Mouse (Mus musculus) forebrain, embryonic 13.5 days (tissue): ENCODE results near the gene Nr1h2. TPM values are rescaled to one million over a fixed set of nuclear protein-coding genes. Genes with fewer than 3 reads are reported as not detected.
A peak's percentile ranks its signal among the peaks of the same experiment; 100 is the strongest.

Experiments
- ATAC-seq: fragments of 200-750 bp; cut with Nextera tagmentation; 2 replicates; pipeline ENCODE4 v1.8.0; 2017
- H3K27ac ChIP-seq: fragments of 300-500 bp; sonication (generic); 2 replicates; pipeline ENCODE4 v1.5.1; 2015; ENCODE audit warnings: inconsistent platforms, mild to moderate bottlenecking, moderate library complexity
- H3K27me3 ChIP-seq: fragments of 300-500 bp; sonication (generic); 2 replicates; pipeline ENCODE4 v1.6.1; 2015; ENCODE audit warnings: mild to moderate bottlenecking, inconsistent platforms
- H3K36me3 ChIP-seq: fragments of 300-500 bp; sonication (generic); 2 replicates; pipeline ENCODE4 v1.6.1; 2015; ENCODE audit warnings: mild to moderate bottlenecking, inconsistent platforms; ENCODE audit not compliant: poor library complexity, severe bottlenecking
- H3K4me1 ChIP-seq: fragments of 300-500 bp; sonication (generic); 2 replicates; pipeline ENCODE4 v1.6.1; 2015; ENCODE audit warnings: inconsistent platforms
- H3K4me2 ChIP-seq: fragments of 300-500 bp; sonication (generic); 2 replicates; pipeline ENCODE4 v1.6.1; 2015; ENCODE audit warnings: inconsistent platforms, mild to moderate bottlenecking, moderate library complexity
- H3K4me3 ChIP-seq: fragments of 300-500 bp; sonication (generic); 2 replicates; pipeline ENCODE4 v1.5.1; 2015; ENCODE audit warnings: mild to moderate bottlenecking, inconsistent platforms
- H3K9ac ChIP-seq: fragments of 300-500 bp; sonication (generic); 2 replicates; pipeline ENCODE4 v1.6.1; 2015; ENCODE audit warnings: mild to moderate bottlenecking, inconsistent platforms
- H3K9me3 ChIP-seq: fragments of 300-500 bp; sonication (generic); replicated peaks from 2 replicates; pipeline ENCODE4 v1.6.1; 2016; ENCODE audit warnings: inconsistent platforms
- WGBS: fragments of 180-500 bp; shearing (Covaris S2); methylation state at CpG from one replicate; pipeline ENCODE4 v1.1.7; 2015; 5-methylcytosine and 5-hydroxymethylcytosine counted together
- polyA plus RNA-seq: library from polyadenylated mRNA; unstranded; fragments of >200 nt; fragmentation: Nextera tagmentation; extraction: Ambion mirVana; gene quantifications from 2 replicates; pipeline ENCODE4 v1.2.1, GENCODE M21; 2015

Gene Nr1h2
- polyA plus RNA-seq: 76.0 and 76.2 TPM in 2 replicates

DNA sequence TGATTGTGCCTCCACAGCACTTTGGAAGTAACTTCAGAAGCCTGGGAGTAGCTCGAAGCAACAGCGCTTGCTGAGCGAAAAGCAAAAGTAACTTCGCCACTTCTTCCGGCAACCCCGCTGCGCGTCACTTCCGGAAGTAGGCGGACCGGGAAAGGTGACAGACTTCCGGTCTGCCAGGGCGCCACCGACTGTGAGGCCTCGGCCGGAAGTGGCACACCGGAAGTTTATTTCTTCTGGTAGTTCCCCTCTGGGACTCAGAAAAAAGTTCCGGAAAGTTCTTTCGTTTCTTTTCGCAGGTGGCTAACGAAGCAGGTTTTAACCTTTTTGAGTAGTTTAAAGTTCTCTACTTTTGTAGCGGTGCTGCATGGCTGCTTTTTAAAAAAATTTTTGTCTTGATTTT, at the start of gene Nr1h2:
TSS of gene Nr1h2 (minus strand) at position 126 of the 400 bp plus-strand sequence.
- WGBS: under 1% methylated on average over 22 of the region's 22 CpGs
- Histone ChIP-seq H3K4me3 (peak within 1 kb of the TSS; percentile 71), H3K9me3 (no peaks in the 10 kb centered on the region), H3K27me3 (peaks cover 9% of the 10 kb centered on the region; the same call in 1 of the 2 replicates), H3K9ac (peak within 1 kb of the TSS; percentile 63), H3K36me3 (peaks cover 33% of the 10 kb centered on the region), H3K4me1 (peaks cover 10% of the 10 kb centered on the region), H3K4me2 (peak within 1 kb of the TSS; percentile 70), H3K27ac (peak within 1 kb of the TSS; percentile 90)
- ATAC-seq: peak; percentile 82

DNA sequence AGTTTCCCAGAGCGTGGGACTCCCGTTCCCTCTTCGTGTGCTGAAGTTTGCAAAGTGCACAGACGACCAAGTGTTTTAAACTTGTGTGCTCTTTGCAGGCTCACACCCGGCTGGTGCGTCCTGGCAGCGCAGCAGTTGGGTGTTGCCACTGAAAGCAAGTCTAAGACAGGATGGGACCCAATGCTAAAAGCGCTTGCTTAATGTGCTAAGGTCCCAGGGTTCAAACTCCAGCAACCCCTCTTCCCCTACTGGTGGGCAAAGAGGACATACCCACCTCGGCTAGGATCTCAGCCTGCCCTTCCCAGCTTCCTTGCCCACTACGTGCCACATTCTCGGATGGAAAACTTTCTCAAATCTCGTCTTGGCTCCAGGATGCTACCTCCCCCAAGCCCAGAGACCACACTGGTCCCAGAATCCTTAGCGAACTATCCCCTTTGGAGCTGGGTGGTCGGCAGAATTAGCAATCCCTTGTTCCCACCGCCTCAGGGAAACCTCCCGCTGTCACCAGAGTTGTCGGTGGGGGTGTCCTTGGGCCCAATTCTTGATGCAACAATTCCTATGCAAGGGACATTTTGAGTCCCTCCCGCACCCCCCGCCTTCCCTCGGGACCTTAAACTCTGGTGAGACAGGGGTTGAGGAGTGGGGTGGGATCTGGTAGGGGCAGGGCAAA, 49.6 kb upstream of the Nr1h2 start:
- no peak overlapping the region for H3K4me3 ChIP-seq
- WGBS: 3% methylated on average over 20 of the region's 20 CpGs
- no peak for ATAC-seq
- H3K9ac ChIP-seq: no peak overlapping the region
- H3K27me3 ChIP-seq: peaks cover 83% of the 10 kb centered on the region
- peaks cover 37% of the 10 kb centered on the region for H3K4me1 ChIP-seq
- H3K9me3 ChIP-seq: no peaks in the 10 kb centered on the region
- peak overlapping the region; percentile 56 for H3K4me2 ChIP-seq
- H3K27ac ChIP-seq: no peak overlapping the region
- no peaks in the 10 kb centered on the region for H3K36me3 ChIP-seq

DNA sequence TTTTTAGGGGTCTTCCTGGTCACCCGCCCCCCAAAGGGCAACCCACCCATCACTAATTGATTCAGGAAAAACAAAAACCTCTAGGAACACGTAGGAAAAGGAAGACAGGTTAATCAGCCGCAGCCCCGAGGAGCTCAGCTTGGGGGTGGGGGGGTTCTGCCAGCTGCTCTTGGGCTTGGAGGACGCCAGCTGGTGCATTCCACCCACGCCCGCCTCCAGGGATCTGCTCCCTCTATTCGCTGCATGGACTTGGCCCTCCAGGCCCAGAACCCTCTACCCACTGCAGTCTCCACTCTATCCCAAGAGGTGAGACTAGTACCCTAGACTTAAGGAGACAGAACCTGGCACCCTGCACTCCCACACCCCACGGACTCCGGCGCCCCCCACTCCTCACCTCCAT, 48.7 kb upstream of the Nr1h2 start:
- peak; percentile 44; the same call in 1 of the 2 replicates for ATAC-seq

DNA sequence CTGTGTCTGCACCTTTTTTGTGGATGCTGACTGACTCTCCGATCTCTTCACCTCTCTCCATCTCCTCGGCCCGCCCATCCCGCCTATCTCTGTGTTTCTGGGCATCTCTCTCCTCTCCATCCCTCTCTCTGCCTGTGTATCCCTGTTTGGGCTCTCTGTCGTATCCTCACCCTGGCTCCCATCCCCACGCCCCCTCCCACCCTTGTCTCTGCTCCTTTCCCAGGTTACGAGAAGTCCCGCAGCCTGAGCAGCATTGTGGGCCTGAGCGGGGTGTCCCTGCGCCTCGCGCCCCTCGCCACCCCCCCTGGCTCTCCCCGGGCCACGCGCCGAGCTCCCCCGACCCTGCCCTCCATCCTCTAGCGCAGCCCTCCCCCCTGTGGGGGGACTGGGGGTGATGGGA, 47.9 kb upstream of the Nr1h2 start:
- Histone ChIP-seq H3K9me3 (no peaks in the 10 kb centered on the region), H3K9ac (0 out of 2 replicates have a peak overlapping the region, but pooled peaks have one; percentile 34), H3K27ac (no peak overlapping the region), H3K4me3 (no peak overlapping the region), H3K4me2 (no peak overlapping the region), H3K27me3 (peaks cover 69% of the 10 kb centered on the region), H3K4me1 (peaks cover 37% of the 10 kb centered on the region), H3K36me3 (no peaks in the 10 kb centered on the region)
- WGBS: 15% methylated on average over 19 of the region's 19 CpGs
- no peak for ATAC-seq

More for the DNA sequence above, 48.7 kb upstream of the Nr1h2 start:
- Histone ChIP-seq H3K4me1 (peaks cover 37% of the 10 kb centered on the region), H3K9me3 (no peaks in the 10 kb centered on the region), H3K4me2 (peak overlapping the region; percentile 16; the same call in 1 of the 2 replicates), H3K4me3 (no peak overlapping the region), H3K27ac (no peak overlapping the region), H3K27me3 (peaks cover 77% of the 10 kb centered on the region), H3K9ac (no peak overlapping the region), H3K36me3 (no peaks in the 10 kb centered on the region)
- WGBS: 20% methylated on average over 10 of the region's 11 CpGs

DNA sequence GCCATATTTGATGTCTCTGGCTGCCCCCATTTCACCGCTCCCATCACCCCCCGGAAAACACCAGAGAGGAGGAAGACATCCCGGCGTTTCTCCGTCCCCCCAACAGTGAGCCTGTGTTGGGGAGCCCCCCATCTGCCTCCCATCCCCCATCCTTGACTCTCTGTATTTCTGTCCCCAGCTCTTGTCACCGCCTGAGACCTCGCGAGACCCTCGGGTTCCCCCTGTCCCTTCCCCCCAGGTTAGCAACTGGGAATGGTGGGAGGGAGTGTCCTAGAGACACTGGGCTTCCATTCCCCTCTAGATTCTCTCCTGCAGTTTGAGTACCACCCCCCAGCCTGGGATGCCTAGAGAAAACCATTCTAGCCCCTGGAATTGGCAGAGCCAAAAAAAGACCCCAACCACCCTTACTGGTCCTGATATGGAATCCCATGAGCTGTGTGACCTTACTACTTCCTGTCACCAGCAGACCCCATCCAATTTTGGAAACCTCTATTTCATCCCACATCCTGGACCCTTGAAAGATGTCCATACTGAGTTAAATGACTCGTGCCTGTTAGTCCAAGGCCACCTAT, 47.0 kb upstream of the Nr1h2 start:
- Histone ChIP-seq H3K9me3 (no peaks in the 10 kb centered on the region), H3K4me2 (no peak overlapping the region), H3K27me3 (peaks cover 61% of the 10 kb centered on the region), H3K4me1 (peaks cover 32% of the 10 kb centered on the region), H3K27ac (no peak overlapping the region), H3K4me3 (no peak overlapping the region), H3K36me3 (no peaks in the 10 kb centered on the region), H3K9ac (no peak overlapping the region)
- ATAC-seq: no peak
- 85% methylated on average over 9 of the region's 10 CpGs for WGBS

DNA sequence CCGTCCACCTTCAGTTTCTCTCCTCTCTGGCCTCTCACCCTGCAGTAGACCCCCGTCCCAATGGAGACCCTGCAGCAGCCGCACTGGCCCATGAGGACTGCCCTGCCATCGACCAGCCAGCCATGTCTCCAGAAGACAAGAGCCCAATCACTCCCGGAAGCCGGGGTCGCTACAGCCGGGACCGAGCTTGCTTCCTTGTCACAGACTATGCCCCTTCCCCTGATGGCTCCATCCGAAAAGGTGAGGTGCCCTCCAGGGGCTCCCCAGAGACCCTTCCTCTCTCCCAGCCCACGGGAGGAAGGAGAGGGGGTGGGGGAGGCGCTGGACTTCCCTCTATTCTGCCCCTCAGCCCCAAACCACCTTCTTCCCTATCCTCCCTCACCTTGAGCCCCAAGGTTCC, 44.6 kb upstream of the Nr1h2 start:
- H3K27me3 ChIP-seq: peaks cover 40% of the 10 kb centered on the region
- no peaks in the 10 kb centered on the region; the same call in 1 of the 2 replicates for H3K36me3 ChIP-seq
- no peaks in the 10 kb centered on the region for H3K9me3 ChIP-seq
- 88% methylated on average over 11 of the region's 12 CpGs for WGBS
- no peak for ATAC-seq
- no peak overlapping the region for H3K4me2 ChIP-seq
- H3K27ac ChIP-seq: no peak overlapping the region
- H3K9ac ChIP-seq: no peak overlapping the region
- H3K4me3 ChIP-seq: no peak overlapping the region
- peaks cover 33% of the 10 kb centered on the region for H3K4me1 ChIP-seq

DNA sequence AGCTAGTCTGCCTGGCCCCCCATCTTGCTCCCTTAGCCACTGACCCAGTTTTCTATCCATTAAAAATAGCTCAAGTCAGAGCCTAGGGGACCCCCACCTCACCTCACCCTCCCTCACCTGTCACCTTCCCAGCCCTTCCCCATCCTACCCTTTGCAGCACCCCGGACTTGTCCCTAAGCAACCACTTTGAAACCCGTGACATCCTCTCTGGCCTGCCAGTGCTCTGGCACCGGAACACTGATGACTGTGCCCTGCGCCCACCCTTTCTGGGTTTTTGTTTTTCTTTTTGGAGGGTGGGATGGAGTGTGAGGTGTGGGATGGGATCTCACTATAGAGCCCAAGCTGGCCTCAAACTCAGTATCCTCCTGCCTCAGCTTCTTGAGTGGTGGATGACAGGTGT, 43.9 kb upstream of the Nr1h2 start:
- no peak for ATAC-seq
- Histone ChIP-seq H3K4me3 (no peak overlapping the region), H3K27ac (no peak overlapping the region), H3K9me3 (no peaks in the 10 kb centered on the region), H3K4me2 (no peak overlapping the region), H3K27me3 (peaks cover 40% of the 10 kb centered on the region), H3K9ac (no peak overlapping the region), H3K36me3 (no peaks in the 10 kb centered on the region; the same call in 1 of the 2 replicates), H3K4me1 (peaks cover 33% of the 10 kb centered on the region)
- 95% methylated on average over 4 of the region's 4 CpGs for WGBS

DNA sequence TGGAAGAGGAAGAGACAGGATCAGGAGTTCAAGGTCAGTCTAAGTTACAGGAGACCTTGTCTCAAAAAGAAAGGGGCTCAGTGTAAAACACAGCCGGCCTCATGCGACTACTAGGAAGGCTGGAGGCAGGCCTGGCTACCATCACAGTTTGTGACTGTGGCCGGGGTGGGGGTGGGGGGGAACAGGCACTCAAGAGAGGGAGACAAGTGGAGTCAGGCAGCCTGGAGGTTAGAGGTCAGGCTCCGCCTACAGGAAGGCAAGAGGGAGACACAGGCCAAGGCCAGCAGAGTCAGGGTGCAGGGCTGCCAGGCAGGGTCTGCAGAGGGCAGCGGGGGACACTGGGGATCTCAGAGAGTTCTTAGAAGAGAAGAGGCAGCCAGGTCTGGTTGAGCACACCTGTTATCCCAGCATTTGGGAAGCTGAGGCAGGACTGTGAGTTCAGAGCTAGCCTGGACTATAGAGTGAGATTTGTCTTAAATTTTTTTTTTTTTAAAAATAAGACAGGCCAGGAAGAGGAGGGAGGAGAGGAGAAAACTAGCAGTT, 43.3 kb upstream of the Nr1h2 start:
- Histone ChIP-seq H3K4me2 (no peak overlapping the region), H3K4me1 (peaks cover 32% of the 10 kb centered on the region), H3K9me3 (no peaks in the 10 kb centered on the region), H3K4me3 (no peak overlapping the region), H3K27me3 (peaks cover 40% of the 10 kb centered on the region), H3K27ac (no peak overlapping the region), H3K36me3 (no peaks in the 10 kb centered on the region; the same call in 1 of the 2 replicates), H3K9ac (no peak overlapping the region)
- WGBS: 70% methylated on average over 5 of the region's 5 CpGs
- ATAC-seq: no peak

DNA sequence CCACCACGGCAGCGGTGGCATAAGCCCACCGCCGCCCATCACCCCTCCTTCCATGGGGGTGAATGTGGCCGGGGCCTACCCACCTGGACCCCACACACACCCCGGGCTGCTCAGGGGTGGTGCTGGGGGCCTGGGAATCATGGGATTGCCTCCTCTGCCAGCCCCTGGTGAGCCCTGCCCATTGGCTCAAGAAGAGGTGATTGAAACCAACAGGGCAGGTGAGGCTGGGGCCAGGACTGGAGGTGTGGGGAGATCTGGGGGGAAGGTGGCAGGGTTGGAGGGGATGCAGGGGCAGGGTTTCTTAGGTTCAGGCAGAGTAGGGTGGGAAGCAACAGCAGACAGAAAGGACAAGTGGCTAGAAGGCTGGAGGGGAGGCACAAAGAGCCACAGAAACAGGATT, 42.3 kb upstream of the Nr1h2 start:
- no peak for ATAC-seq
- Histone ChIP-seq H3K9ac (no peak overlapping the region), H3K4me3 (no peak overlapping the region), H3K27me3 (peaks cover 40% of the 10 kb centered on the region), H3K9me3 (no peaks in the 10 kb centered on the region), H3K27ac (no peak overlapping the region), H3K36me3 (no peaks in the 10 kb centered on the region; the same call in 1 of the 2 replicates), H3K4me2 (no peak overlapping the region), H3K4me1 (peaks cover 38% of the 10 kb centered on the region)
- WGBS: 93% methylated on average over 6 of the region's 6 CpGs

DNA sequence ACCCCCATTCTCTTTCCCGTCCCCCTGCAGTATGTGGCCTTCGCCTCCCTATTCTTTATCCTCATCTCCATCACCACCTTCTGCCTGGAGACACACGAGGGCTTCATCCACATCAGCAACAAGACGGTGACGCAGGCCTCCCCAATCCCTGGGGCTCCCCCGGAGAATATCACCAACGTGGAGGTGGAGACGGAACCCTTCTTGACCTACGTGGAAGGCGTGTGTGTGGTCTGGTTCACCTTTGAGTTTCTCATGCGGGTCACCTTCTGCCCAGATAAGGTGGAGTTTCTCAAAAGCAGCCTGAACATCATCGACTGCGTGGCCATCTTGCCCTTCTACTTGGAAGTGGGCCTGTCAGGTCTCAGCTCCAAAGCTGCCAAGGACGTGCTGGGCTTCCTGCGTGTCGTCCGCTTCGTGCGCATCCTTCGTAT, 41.4 kb upstream of the Nr1h2 start:
- no peaks in the 10 kb centered on the region for H3K9me3 ChIP-seq
- no peak overlapping the region for H3K4me3 ChIP-seq
- WGBS: 94% methylated on average over 20 of the region's 20 CpGs
- no peak overlapping the region for H3K4me2 ChIP-seq
- H3K36me3 ChIP-seq: no peaks in the 10 kb centered on the region; the same call in 1 of the 2 replicates
- no peak overlapping the region for H3K9ac ChIP-seq
- peaks cover 42% of the 10 kb centered on the region for H3K4me1 ChIP-seq
- H3K27me3 ChIP-seq: peaks cover 33% of the 10 kb centered on the region
- H3K27ac ChIP-seq: no peak overlapping the region
- ATAC-seq: no peak

DNA sequence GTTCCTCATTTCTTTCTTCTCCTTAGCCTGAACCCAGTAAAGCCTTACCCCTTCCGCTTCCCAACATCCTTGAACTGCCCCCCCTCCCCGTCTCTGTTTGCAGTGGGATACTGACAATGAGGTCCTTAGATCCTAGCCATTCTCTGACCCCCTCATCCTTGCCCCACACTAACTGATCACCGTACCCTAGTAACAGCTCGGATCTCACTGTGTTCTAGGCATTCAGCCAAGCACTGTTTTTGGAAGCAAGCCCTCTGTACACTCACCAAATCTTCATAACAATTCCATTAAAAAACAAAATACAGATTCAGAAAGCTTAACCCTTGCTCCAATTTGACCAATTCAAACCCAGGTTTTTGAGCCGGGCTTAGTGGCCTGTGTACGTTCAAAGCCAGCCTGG, 40.5 kb upstream of the Nr1h2 start:
- 33% methylated on average over 6 of the region's 6 CpGs for WGBS
- H3K4me2 ChIP-seq: peak overlapping the region; percentile 67
- no peaks in the 10 kb centered on the region; the same call in 1 of the 2 replicates for H3K36me3 ChIP-seq
- H3K4me3 ChIP-seq: peak overlapping the region; percentile 45
- no peaks in the 10 kb centered on the region for H3K9me3 ChIP-seq
- ATAC-seq: no peak; the same call in 1 of the 2 replicates
- peaks cover 51% of the 10 kb centered on the region for H3K4me1 ChIP-seq
- peak overlapping the region; percentile 75 for H3K27ac ChIP-seq
- H3K9ac ChIP-seq: peak overlapping the region; percentile 70
- peaks cover 34% of the 10 kb centered on the region for H3K27me3 ChIP-seq

DNA sequence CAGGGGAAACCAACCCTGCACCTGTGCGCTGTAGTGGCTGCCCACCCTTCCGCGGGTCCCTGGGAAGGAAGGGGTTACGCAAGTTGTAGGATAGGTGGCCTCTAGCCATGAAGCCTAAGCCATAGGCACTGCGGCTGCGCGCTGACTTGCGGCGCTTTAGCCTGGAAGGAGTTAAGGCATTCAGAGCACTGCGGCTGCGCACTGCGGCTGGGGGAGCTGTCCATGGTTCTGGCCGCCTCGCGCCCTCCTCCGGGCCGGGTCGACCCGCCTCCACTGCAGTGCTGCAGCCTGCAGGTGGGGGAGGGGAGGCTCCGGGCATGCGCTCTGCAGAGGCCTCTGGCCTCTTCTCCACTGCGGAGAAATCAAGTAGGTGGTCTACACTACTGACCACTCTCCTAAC, 40.0 kb upstream of the Nr1h2 start:
- Histone ChIP-seq H3K4me2 (peak overlapping the region; percentile 67), H3K9ac (peak overlapping the region; percentile 70), H3K27me3 (peaks cover 37% of the 10 kb centered on the region), H3K4me3 (peak overlapping the region; percentile 45), H3K9me3 (no peaks in the 10 kb centered on the region), H3K36me3 (no peaks in the 10 kb centered on the region; the same call in 1 of the 2 replicates), H3K27ac (peak overlapping the region; percentile 75), H3K4me1 (peaks cover 56% of the 10 kb centered on the region)
- WGBS: 0% methylated on average over 13 of the region's 22 CpGs
- peak; percentile 37 for ATAC-seq
